Mouse (Mus musculus): ENCODE measurements around the gene Tnni3k. TPM values are rescaled to one million over a fixed set of nuclear protein-coding genes. Genes with fewer than 3 reads are reported as not detected.

The Tnni3k gene
- polyA plus RNA-seq, 1 experiment = 0.47 TPM

GRCm38 (mm10) chr3:154786354-154786753 lies 268.9 kb downstream of the Tnni3k start:
- Histone ChIP-seq H3K36me3 (ENCODE audit: control insufficient read depth, insufficient read depth) (no peaks in the 10 kb centered on the region), H3K27me3 (ENCODE audit: control insufficient read depth, insufficient read depth, insufficient read length) (no peaks in the 10 kb centered on the region), H3K79me2 (ENCODE audit: control insufficient read depth, insufficient read depth) (no peaks in the 10 kb centered on the region), H3K4me3 (no peak overlapping the region), H3ac (ENCODE audit: control insufficient read depth, insufficient read length) (no peak overlapping the region), H3K4me2 (ENCODE audit: low read depth) (no peak overlapping the region)
- no peak for TF ChIP-seq MAX (IDR thresholded peaks at IDR 0.05; ENCODE audit: low read depth)
- no peak for TF ChIP-seq SRF (IDR thresholded peaks at IDR 0.05; ENCODE audit: control insufficient read depth, insufficient read length, low read depth)
- TF ChIP-seq MYOG (IDR thresholded peaks at IDR 0.05; ENCODE audit: control insufficient read depth in 1 of 3, insufficient read depth in 1 of 3, insufficient read length in 2 of 3, low read depth in 2 of 3) = no peak
- no peak for TF ChIP-seq TCF3 (IDR thresholded peaks at IDR 0.05; ENCODE audit: insufficient read length, low read depth)
- no peak for TF ChIP-seq CEBPB (IDR thresholded peaks at IDR 0.05; ENCODE audit: insufficient read depth, poor library complexity, severe bottlenecking)
- TF ChIP-seq E2F4 (IDR thresholded peaks at IDR 0.05; ENCODE audit: insufficient read depth) = no peak
- TF ChIP-seq POLR2A (IDR thresholded peaks at IDR 0.05; ENCODE audit: insufficient read length, low read depth) = no peak
- no peak for TF ChIP-seq TCF12 (IDR thresholded peaks at IDR 0.05; ENCODE audit: insufficient read depth, poor library complexity, severe bottlenecking)
- no peak for TF ChIP-seq MYOD1 (IDR thresholded peaks at IDR 0.05; ENCODE audit: control insufficient read depth in 1 of 3, insufficient read length in 2 of 3, low read depth in 2 of 3)
- TF ChIP-seq USF1 (IDR thresholded peaks at IDR 0.05; ENCODE audit: low read depth) = no peak
- no peak for TF ChIP-seq POLR2AphosphoS2 (IDR thresholded peaks at IDR 0.05; ENCODE audit: insufficient read length, low read depth)
- TF ChIP-seq REST (IDR thresholded peaks at IDR 0.05; ENCODE audit: insufficient read depth, insufficient read length) = no peak

- no peak overlapping the region for H3ac ChIP-seq (ENCODE audit: control insufficient read depth, insufficient read length)
- no peak overlapping the region for H3K4me3 ChIP-seq
- no peaks in the 10 kb centered on the region for H3K79me2 ChIP-seq (ENCODE audit: control insufficient read depth, insufficient read depth)
- H3K4me2 ChIP-seq (ENCODE audit: low read depth) = no peak overlapping the region
- TF ChIP-seq POLR2A (IDR thresholded peaks at IDR 0.05; ENCODE audit: insufficient read length, low read depth) = no peak
- no peak for TF ChIP-seq USF1 (IDR thresholded peaks at IDR 0.05; ENCODE audit: low read depth)
- TF ChIP-seq MAX (IDR thresholded peaks at IDR 0.05; ENCODE audit: low read depth) = no peak
- no peak for TF ChIP-seq MYOD1 (IDR thresholded peaks at IDR 0.05; ENCODE audit: control insufficient read depth in 1 of 3, insufficient read length in 2 of 3, low read depth in 2 of 3)
- no peak for TF ChIP-seq CEBPB (IDR thresholded peaks at IDR 0.05; ENCODE audit: insufficient read depth, poor library complexity, severe bottlenecking)
- no peak for TF ChIP-seq POLR2AphosphoS2 (IDR thresholded peaks at IDR 0.05; ENCODE audit: insufficient read length, low read depth)
- no peak for TF ChIP-seq SRF (IDR thresholded peaks at IDR 0.05; ENCODE audit: control insufficient read depth, insufficient read length, low read depth)
- no peak for TF ChIP-seq TCF3 (IDR thresholded peaks at IDR 0.05; ENCODE audit: insufficient read length, low read depth)
- TF ChIP-seq TCF12 (IDR thresholded peaks at IDR 0.05; ENCODE audit: insufficient read depth, poor library complexity, severe bottlenecking) = no peak
- no peak for TF ChIP-seq E2F4 (IDR thresholded peaks at IDR 0.05; ENCODE audit: insufficient read depth)
- no peak for TF ChIP-seq MYOG (IDR thresholded peaks at IDR 0.05; ENCODE audit: control insufficient read depth in 1 of 3, insufficient read depth in 1 of 3, insufficient read length in 2 of 3, low read depth in 2 of 3)
- TF ChIP-seq REST (IDR thresholded peaks at IDR 0.05; ENCODE audit: insufficient read depth, insufficient read length) = no peak
- H3K36me3 ChIP-seq (ENCODE audit: control insufficient read depth, insufficient read depth) = no peaks in the 10 kb centered on the region
- no peaks in the 10 kb centered on the region for H3K27me3 ChIP-seq (ENCODE audit: control insufficient read depth, insufficient read depth, insufficient read length)
Measured at GRCm38 (mm10) chr3:154778836-154779595, 276.2 kb downstream of the Tnni3k start.

- Histone ChIP-seq H3K27me3 (ENCODE audit: control insufficient read depth, insufficient read depth, insufficient read length) (no peaks in the 10 kb centered on the region), H3K4me2 (ENCODE audit: low read depth) (no peak overlapping the region), H3K79me2 (ENCODE audit: control insufficient read depth, insufficient read depth) (no peaks in the 10 kb centered on the region), H3K36me3 (ENCODE audit: control insufficient read depth, insufficient read depth) (no peaks in the 10 kb centered on the region), H3K4me3 (no peak overlapping the region), H3ac (ENCODE audit: control insufficient read depth, insufficient read length) (no peak overlapping the region)
- TF ChIP-seq MAX (IDR thresholded peaks at IDR 0.05; ENCODE audit: low read depth) (no peak), TCF3 (IDR thresholded peaks at IDR 0.05; ENCODE audit: insufficient read length, low read depth) (no peak), POLR2AphosphoS2 (IDR thresholded peaks at IDR 0.05; ENCODE audit: insufficient read length, low read depth) (no peak), E2F4 (IDR thresholded peaks at IDR 0.05; ENCODE audit: insufficient read depth) (no peak), REST (IDR thresholded peaks at IDR 0.05; ENCODE audit: insufficient read depth, insufficient read length) (no peak), CEBPB (IDR thresholded peaks at IDR 0.05; ENCODE audit: insufficient read depth, poor library complexity, severe bottlenecking) (no peak), TCF12 (IDR thresholded peaks at IDR 0.05; ENCODE audit: insufficient read depth, poor library complexity, severe bottlenecking) (no peak), MYOG (IDR thresholded peaks at IDR 0.05; ENCODE audit: control insufficient read depth in 1 of 3, insufficient read depth in 1 of 3, insufficient read length in 2 of 3, low read depth in 2 of 3) (no peak), SRF (IDR thresholded peaks at IDR 0.05; ENCODE audit: control insufficient read depth, insufficient read length, low read depth) (no peak), POLR2A (IDR thresholded peaks at IDR 0.05; ENCODE audit: insufficient read length, low read depth) (no peak), USF1 (IDR thresholded peaks at IDR 0.05; ENCODE audit: low read depth) (no peak), MYOD1 (IDR thresholded peaks at IDR 0.05; ENCODE audit: control insufficient read depth in 1 of 3, insufficient read length in 2 of 3, low read depth in 2 of 3) (no peak)
Measured at GRCm38 (mm10) chr3:154771651-154772050, 283.6 kb downstream of the Tnni3k start.

- Histone ChIP-seq H3K27me3 (ENCODE audit: control insufficient read depth, insufficient read depth, insufficient read length) (no peaks in the 10 kb centered on the region), H3ac (ENCODE audit: control insufficient read depth, insufficient read length) (no peak overlapping the region), H3K4me2 (ENCODE audit: low read depth) (no peak overlapping the region), H3K79me2 (ENCODE audit: control insufficient read depth, insufficient read depth) (no peaks in the 10 kb centered on the region), H3K4me3 (no peak overlapping the region), H3K36me3 (ENCODE audit: control insufficient read depth, insufficient read depth) (no peaks in the 10 kb centered on the region)
- TF ChIP-seq POLR2A (IDR thresholded peaks at IDR 0.05; ENCODE audit: insufficient read length, low read depth) (no peak), TCF3 (IDR thresholded peaks at IDR 0.05; ENCODE audit: insufficient read length, low read depth) (no peak), MAX (IDR thresholded peaks at IDR 0.05; ENCODE audit: low read depth) (no peak), SRF (IDR thresholded peaks at IDR 0.05; ENCODE audit: control insufficient read depth, insufficient read length, low read depth) (no peak), MYOG (IDR thresholded peaks at IDR 0.05; ENCODE audit: control insufficient read depth in 1 of 3, insufficient read depth in 1 of 3, insufficient read length in 2 of 3, low read depth in 2 of 3) (no peak), POLR2AphosphoS2 (IDR thresholded peaks at IDR 0.05; ENCODE audit: insufficient read length, low read depth) (no peak), USF1 (IDR thresholded peaks at IDR 0.05; ENCODE audit: low read depth) (no peak), CEBPB (IDR thresholded peaks at IDR 0.05; ENCODE audit: insufficient read depth, poor library complexity, severe bottlenecking) (no peak), REST (IDR thresholded peaks at IDR 0.05; ENCODE audit: insufficient read depth, insufficient read length) (no peak), E2F4 (IDR thresholded peaks at IDR 0.05; ENCODE audit: insufficient read depth) (no peak), TCF12 (IDR thresholded peaks at IDR 0.05; ENCODE audit: insufficient read depth, poor library complexity, severe bottlenecking) (no peak), MYOD1 (IDR thresholded peaks at IDR 0.05; ENCODE audit: control insufficient read depth in 1 of 3, insufficient read length in 2 of 3, low read depth in 2 of 3) (no peak)
Measured at GRCm38 (mm10) chr3:154766321-154766720, 288.9 kb downstream of the Tnni3k start.

Measured in myocyte (in vitro differentiated cells).